Mouse (Mus musculus): ENCODE measurements around the gene Dnajc12.

- TF ChIP-seq CTCF (IDR thresholded peaks at IDR 0.05) (no peak), EP300 (IDR thresholded peaks at IDR 0.05; ENCODE audit: insufficient read depth, low read depth, low read length) (no peak), POLR2A (IDR thresholded peaks at IDR 0.05; ENCODE audit: insufficient read depth, low read depth, low read length) (no peak)
Measured at GRCm38 (mm10) chr10:63438736-63439262, 56.6 kb downstream of the Dnajc12 start.
